Mouse (Mus musculus) heart, postnatal 36 days (tissue): ENCODE data around the gene Shisa9. TPM values are rescaled to one million over a fixed set of nuclear protein-coding genes. Genes with fewer than 3 reads are reported as not detected.
"Not testable (repeated sequence)": the region's sequence is repeated elsewhere in the genome, so short reads cannot be mapped to it uniquely, and the experiment has no call there.

ENCODE experiments used
- DNase-seq, 2 experiments: peaks; one replicate each; pipeline ENCODE4 v3.0.0; 2021 to 2022
- intact Hi-C: fragments of 180-260 bp; cut with DNase I; formaldehyde crosslinking; loops from one replicate; pipeline ENCODE4 v1.15.1; 2025
- total RNA-seq, 2 experiments: library from RNA; stranded (reverse); gene quantifications; 2 replicates each; pipeline ENCODE4 v1.2.3; 2021

Gene Shisa9
- total RNA-seq: not detected

GRCm38 (mm10) chr16:11983616-11984270 is at the start of gene Shisa9:
Gene Shisa9 (plus strand): TSS chr16:11984113.
- peak in 1 of 2 experiments; percentile 5 for DNase-seq
- intact Hi-C loops: no loop called here

DNA sequence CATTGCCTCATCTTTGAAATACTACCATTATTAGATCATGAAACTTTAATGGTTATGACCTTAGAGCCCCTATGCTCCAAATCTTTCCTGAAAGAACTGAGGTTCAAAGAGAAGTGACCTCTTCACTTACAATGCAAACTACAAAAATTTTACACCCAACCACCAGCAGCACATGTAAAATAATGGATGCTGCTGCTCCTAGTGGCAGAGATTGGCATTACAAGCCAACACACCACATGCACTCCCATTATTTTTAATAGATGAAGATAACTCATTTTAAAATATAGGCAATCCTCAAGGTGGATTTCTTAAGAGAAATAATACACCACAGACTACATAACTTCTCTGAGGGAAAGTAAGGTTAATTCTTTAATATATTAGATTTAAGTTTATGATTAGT is 43.4 kb upstream of the Shisa9 start:
- DNase-seq: peak; percentile 36 to 68
- intact Hi-C loops: loop anchor here (2.0 to 5.0 kb wide), 2 partner anchors 358 to 472 kb away; no protein-coding TSS in a partner anchor

DNA sequence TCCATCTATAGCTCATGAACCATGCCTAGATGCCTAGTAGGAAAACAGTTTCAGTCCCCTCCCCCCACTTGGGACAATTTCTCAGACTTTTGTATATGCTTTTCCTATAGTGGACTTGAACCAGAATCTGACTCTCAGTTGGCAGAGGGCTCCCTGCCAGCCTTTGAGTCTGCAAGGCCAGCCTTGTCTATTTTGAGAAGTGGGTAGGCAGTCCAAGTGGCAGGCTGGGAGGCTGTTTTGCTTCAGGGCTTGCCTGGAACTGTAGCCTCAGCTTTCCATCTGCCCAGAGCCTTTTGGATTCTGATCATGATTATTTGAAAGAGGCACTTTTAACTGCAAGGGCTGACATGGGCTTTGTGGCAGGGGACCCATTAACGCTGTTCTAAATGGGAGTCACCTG is 23.2 kb upstream of the Shisa9 start:
- intact Hi-C loops: no loop called here
- no peak for DNase-seq

DNA sequence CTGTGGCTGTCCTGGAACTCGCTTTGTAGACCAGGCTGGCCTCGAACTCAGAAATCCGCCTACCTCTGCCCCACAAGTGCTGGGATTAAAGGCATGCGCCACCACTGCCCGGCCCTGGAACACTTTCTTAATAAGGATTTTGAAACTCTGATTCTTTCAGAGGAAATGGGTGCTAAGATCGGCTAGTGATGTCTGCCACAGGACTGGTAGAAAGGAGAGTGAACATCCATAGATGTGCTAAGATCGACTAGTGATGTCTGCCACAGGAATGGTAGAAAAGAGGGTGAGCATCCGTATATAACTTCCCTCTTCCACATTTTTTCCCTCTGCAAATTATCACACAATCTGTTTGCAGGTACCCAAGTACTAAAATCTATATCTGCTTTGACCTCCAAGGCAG is 17.9 kb upstream of the Shisa9 start:
- no peak for DNase-seq
- intact Hi-C loops: no loop called here

DNA sequence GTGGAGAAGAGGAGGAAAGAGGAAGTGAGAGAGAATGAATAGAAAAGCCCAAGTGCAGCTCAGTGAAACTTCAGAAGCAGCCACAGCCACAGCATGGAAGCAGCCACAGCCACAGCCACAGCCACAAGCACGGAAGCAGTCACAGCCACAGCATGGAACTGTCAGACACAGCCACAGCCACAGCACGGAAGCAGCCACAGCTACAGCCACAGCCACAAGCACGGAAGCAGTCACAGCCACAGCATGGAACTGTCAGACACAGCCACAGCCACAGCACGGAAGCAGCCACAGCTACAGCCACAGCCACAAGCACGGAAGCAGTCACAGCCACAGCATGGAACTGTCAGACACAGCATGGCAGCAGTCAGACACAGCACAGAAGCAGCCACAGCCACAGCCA is 17.1 kb upstream of the Shisa9 start:
- DNase-seq, intact Hi-C loops: not testable (repeated sequence)

GRCm38 (mm10) chr16:11967579-11967978 is 16.3 kb upstream of the Shisa9 start:
- DNase-seq: no peak
- intact Hi-C loops: no loop called here

- DNase-seq: no peak
- intact Hi-C loops: no loop called here
Measured at GRCm38 (mm10) chr16:11973707-11974106, 10.2 kb upstream of the Shisa9 start.

DNA sequence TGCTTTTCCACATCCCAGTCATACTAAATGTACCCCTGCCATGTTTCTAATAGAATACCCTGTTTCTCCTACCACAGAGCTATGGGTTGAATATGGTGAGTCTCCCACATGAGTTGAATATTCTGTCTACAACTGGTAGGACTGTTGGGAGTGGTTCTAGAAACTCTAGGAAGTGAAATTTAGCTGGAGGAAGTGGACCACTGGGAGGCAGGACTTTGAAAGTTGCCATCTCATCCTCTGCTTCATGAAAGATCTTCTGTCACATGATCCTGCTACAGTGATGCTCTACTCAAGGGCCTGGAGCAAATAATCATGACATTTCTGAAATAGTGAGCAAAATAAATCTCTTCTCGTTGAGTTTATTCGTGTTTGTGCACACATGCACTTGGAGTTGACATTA is 7.2 kb upstream of the Shisa9 start:
- intact Hi-C loops: no loop called here
- no peak for DNase-seq

- intact Hi-C loops: loop anchor here (1.0 kb wide), 1 partner anchor 221 kb away; no protein-coding TSS in a partner anchor
- DNase-seq: peak; percentile 12 to 32
Measured at GRCm38 (mm10) chr16:11980764-11981163, 3.1 kb upstream of the Shisa9 start.

DNA sequence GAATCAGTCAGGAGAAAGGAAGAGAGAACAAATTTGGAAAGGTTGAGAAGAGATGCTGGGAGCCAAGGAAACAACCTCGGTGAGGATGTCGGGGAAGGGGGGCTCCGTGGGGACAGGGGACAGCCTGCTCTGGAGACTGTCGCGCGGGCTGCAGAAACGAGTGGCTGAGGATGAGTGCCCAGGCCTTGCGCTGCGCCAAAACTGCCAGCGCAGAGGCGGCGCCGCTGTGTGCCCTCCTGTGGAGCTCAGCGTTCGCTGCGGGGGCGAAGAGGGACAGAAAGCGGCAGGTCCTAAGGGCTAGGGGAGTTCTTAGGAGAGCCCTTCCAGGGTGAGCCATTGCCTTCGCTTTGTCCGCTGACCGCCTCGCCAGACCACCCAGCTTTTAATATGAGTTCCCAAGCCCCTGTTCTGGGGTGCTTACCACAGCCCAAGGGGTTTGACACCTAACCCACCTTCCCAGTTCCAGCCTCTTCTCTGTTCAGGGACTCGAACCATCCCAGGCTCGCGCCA is 752 bp upstream of the Shisa9 start:
- intact Hi-C loops: no loop called here

GRCm38 (mm10) chr16:11984271-11984791 is 418 bp downstream of the Shisa9 start:
- intact Hi-C loops: no loop called here
- DNase-seq: peak; percentile 3

More for the DNA sequence above, 752 bp upstream of the Shisa9 start:
- peak in 1 of 2 experiments; percentile 5 for DNase-seq

- intact Hi-C loops: no loop called here
Measured at GRCm38 (mm10) chr16:11987056-11987455, 3.1 kb downstream of the Shisa9 start.

GRCm38 (mm10) chr16:12005177-12005576 is 21.3 kb downstream of the Shisa9 start:
- intact Hi-C loops: no loop called here
- no peak for DNase-seq

More at GRCm38 (mm10) chr16:11987056-11987455, 3.1 kb downstream of the Shisa9 start:
- no peak for DNase-seq

- DNase-seq: no peak
- intact Hi-C loops: no loop called here
Measured at GRCm38 (mm10) chr16:12010136-12010535, 26.2 kb downstream of the Shisa9 start.

- intact Hi-C loops: no loop called here
- peak in 1 of 2 experiments; percentile 4 for DNase-seq
Measured at GRCm38 (mm10) chr16:12012747-12013146, 28.8 kb downstream of the Shisa9 start.

DNA sequence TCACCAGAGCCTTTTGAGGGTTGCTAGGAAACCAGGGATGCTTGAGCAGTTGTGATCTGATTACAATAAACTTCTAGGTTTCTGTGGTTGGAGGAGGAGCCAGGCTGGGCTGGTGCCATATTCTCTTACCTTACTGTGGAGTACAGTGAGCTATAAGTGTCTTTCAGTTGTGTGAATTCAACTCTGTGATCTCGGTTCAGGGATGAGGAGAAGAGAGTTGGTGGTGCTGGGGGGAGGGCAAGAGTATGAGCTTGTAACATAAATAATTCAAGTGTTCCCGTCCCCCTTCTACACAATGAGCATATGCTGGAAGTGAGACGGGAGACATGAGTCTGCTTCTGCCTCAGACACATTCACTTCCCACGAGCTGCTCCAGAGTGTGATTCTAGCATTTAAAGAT is 30.6 kb downstream of the Shisa9 start:
- intact Hi-C loops: no loop called here

DNA sequence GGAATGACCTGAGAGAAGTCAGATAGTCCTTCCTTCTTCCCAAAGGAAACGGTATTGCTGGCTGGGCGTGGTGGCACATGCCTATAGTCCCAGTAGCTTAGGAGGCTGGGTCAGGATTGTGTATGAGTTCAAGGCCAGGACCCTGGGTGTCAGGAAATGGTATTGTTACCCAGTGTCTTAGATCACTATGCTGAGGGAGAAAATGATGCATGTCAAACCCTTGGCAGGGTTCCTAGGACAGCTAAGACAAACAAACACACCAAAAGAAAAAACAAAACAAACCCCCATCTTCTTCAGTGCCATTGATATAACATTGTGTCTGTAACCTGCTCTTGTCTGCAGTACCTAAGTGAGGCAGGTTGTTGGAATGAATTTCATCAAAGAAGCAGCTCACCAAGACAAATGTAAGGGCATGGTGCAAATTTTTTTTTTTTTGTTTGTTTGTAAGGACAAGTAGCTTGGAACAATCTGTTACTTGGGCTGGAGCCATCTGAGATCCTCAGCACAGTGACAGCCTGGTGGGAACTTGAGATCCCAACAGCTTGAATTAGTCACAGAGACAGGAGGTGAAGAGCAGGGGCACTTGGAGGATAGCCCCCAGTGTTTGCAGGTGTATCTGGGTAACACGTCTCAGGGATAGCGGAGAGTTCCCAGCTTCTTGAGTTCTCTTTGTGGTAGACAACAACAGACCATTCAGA is 34.2 kb downstream of the Shisa9 start:
- intact Hi-C loops: no loop called here
- no peak for DNase-seq

More for the DNA sequence above, 30.6 kb downstream of the Shisa9 start:
- no peak for DNase-seq

DNA sequence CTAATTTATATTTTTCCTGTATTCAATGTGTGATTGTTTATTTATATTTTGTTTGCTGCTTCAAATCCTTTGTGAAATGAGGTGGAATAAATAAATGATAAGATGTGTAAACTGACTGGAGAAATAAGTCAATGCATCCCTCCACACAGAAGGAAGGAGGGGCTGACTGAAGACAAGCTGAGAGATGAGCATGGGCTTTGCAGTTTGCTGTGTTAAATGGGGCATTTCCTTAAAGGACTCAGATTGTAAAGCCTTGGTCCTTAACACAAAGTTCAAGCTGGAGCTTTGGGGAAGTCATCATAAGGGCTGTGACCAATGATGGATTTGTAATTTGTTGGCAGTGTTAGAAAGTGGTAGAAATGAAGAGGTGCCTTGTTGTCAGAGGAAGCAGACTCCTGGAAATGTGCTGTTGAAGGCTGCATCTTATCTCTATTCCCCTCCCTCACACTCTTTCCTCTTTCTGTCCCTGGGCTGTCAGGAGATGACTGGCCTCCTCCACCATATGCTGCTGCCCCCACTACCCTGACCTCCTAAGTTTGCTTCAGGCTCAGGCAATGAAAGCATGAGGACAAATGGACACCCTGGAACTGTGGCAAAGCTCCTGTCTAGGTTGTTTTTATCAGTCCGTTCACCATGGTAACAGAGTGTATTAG is 36.3 kb downstream of the Shisa9 start:
- intact Hi-C loops: no loop called here
- DNase-seq: no peak

GRCm38 (mm10) chr16:12032441-12032840 is 48.5 kb downstream of the Shisa9 start:
- intact Hi-C loops: no loop called here
- DNase-seq: peak; percentile 7

GRCm38 (mm10) chr16:12034868-12035267 is 51.0 kb downstream of the Shisa9 start:
- no peak for DNase-seq
- intact Hi-C loops: no loop called here

GRCm38 (mm10) chr16:12035626-12036025 is 51.7 kb downstream of the Shisa9 start:
- no peak for DNase-seq
- intact Hi-C loops: no loop called here
